Mouse (Mus musculus): ENCODE data around the gene Cct4.
A peak's percentile ranks its signal among the peaks of the same experiment; 100 is the strongest.

DNA sequence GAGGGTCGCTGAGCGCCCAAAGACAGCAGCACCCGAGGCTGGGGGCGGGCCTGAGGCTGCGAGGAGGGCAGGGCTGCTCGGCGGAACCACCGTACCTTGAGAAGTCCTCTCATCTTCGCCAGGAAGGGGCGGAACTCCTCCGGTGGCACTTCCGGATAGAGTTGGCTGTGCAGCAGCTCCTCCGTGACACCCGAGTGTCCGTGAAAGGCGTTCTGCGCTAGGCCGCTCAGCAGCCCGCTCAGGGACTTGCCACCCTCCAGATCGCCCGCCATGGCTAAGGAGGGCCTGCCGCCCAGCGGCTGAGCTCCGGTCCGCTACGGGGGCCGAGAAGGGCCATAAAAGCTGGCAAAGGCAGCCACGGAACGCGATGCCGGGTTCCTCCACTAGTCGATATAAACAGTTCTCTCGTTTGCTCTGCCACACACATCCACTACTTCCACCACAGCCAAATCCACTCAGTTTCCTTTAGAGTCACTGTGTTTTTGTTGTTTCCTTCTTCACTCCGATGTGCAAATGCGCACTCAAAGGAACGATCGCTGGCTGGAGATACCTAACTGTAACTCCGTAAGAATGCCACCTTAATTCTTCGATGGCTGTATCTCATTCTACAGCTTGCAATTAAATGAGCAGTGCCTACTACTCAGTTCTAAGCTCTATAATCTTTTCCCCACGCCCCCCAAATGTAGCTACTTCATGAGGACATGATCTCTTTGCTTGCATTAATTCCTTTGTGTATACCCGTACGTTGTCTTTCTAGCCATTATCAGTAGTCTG is 8.1 kb upstream of the Cct4 start, which contains the start of the genes Gm28048 and Commd1:
- TF ChIP-seq CTCF (IDR thresholded peaks at IDR 0.05; ENCODE audit: control insufficient read depth, insufficient read depth, insufficient read length) (peak; percentile 6), MYOG (IDR thresholded peaks at IDR 0.05; ENCODE audit: control insufficient read depth, extremely low read depth, insufficient read length) (no peak), CEBPB (IDR thresholded peaks at IDR 0.05; ENCODE audit: low read depth) (no peak), USF1 (IDR thresholded peaks at IDR 0.05; ENCODE audit: low read depth) (no peak), MYOD1 (IDR thresholded peaks at IDR 0.05; ENCODE audit: control insufficient read depth, insufficient read length, low read depth) (no peak)

Measured in C2C12 (cell line).